Mouse (Mus musculus) limb, embryonic 10.5 days (tissue): Measurements from ENCODE around the gene Guca1b. TPM values are rescaled to one million over a fixed set of nuclear protein-coding genes. Genes with fewer than 3 reads are reported as not detected.

ENCODE experiments used
- DNase-seq: peaks from one replicate; pipeline ENCODE4 v3.0.0-alpha.2; 2017; ENCODE audit warnings: low spot score
- H3K27ac ChIP-seq: fragments of 300-500 bp; sonication (generic); 2 replicates; pipeline ENCODE4 v1.5.1; 2016; ENCODE audit warnings: mild to moderate bottlenecking
- H3K27me3 ChIP-seq: fragments of 300-500 bp; sonication (generic); 2 replicates; pipeline ENCODE4 v1.6.1; 2016; ENCODE audit warnings: low read depth, mild to moderate bottlenecking; ENCODE audit not compliant: poor library complexity, severe bottlenecking
- H3K36me3 ChIP-seq: fragments of 300-500 bp; sonication (generic); 2 replicates; pipeline ENCODE4 v1.6.1; 2016; ENCODE audit warnings: mild to moderate bottlenecking, moderate library complexity
- H3K4me1 ChIP-seq: fragments of 300-500 bp; sonication (generic); 2 replicates; pipeline ENCODE4 v1.6.1; 2016
- H3K4me3 ChIP-seq: fragments of 300-500 bp; sonication (generic); 2 replicates; pipeline ENCODE4 v1.5.1; 2016; ENCODE audit warnings: mild to moderate bottlenecking, moderate library complexity
- H3K9me3 ChIP-seq: fragments of 300-500 bp; sonication (generic); replicated peaks from 2 replicates; pipeline ENCODE4 v1.6.1; 2016; ENCODE audit warnings: mild to moderate bottlenecking
- WGBS: fragments of 180-500 bp; shearing (Covaris S2); methylation state at CpG from one replicate; pipeline ENCODE4 v1.1.7; 2016; 5-methylcytosine and 5-hydroxymethylcytosine counted together
- polyA plus RNA-seq: library from polyadenylated mRNA; unstranded; fragments of >200 nt; fragmentation: Nextera tagmentation; extraction: Ambion mirVana; gene quantifications from 2 replicates; pipeline ENCODE4 v1.2.1, GENCODE M21; 2016

The Guca1b gene
- polyA plus RNA-seq = 0.58 and 0.61 TPM in 2 replicates

DNA sequence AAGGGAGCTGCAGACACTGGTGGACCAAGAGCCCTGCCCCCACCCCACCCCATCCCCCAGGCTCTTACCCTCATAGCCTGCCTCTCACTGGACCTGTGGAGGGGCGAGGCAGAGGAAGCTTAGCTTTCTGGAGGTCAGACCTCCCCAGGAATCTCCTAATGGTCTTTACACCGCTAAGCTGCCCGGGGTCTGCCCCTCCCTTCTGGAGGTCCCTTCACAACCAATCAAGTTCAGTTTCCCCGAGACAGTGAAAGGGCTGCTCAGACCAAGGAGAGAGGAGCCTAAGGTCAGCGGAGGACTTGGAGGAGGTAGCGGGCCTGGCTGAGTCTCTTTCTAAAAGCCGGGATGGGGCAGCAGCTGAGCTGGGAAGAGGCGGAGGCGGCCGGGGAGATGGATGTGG, at the start of gene Guca1b:
Gene Guca1b (plus strand): TSS at position 249 of the 400 bp plus-strand sequence.
- WGBS = 36% methylated on average over 10 of the region's 10 CpGs
- no peak within 1 kb of the TSS for H3K27ac ChIP-seq
- H3K36me3 ChIP-seq = peaks cover 27% of the 10 kb centered on the region
- no peak within 1 kb of the TSS for H3K4me3 ChIP-seq
- no peaks in the 10 kb centered on the region for H3K27me3 ChIP-seq
- H3K4me1 ChIP-seq = peaks cover 8% of the 10 kb centered on the region
- DNase-seq = no peak
- no peaks in the 10 kb centered on the region for H3K9me3 ChIP-seq

DNA sequence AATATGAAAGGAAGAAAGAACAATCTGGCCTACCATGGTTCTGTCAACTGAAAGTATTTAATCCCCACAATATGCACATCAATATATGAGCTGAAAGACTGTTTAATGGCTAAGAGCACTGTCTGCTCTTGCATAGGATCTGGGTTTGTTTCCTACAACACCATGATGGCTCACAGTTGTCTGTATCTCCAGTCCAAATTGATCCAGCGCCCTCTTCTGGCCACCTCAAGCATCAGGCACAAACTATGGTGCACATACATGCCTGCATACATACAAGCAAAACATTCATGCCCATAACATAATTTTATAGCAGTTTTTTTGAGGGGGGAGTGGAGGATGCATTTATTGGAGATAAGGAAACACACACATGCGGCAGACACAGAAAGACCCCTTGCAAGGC, 42.1 kb upstream of the Guca1b start:
- WGBS = 87% methylated on average over 2 of the region's 2 CpGs
- H3K27me3 ChIP-seq = no peaks in the 10 kb centered on the region
- peaks cover 91% of the 10 kb centered on the region for H3K36me3 ChIP-seq
- 0 out of 2 replicates have a peak, but pooled peaks cover under 1% of the 10 kb centered on the region for H3K9me3 ChIP-seq
- no peak for DNase-seq
- H3K27ac ChIP-seq = no peak overlapping the region
- no peak overlapping the region for H3K4me3 ChIP-seq
- no peaks in the 10 kb centered on the region; the same call in 1 of the 2 replicates for H3K4me1 ChIP-seq

DNA sequence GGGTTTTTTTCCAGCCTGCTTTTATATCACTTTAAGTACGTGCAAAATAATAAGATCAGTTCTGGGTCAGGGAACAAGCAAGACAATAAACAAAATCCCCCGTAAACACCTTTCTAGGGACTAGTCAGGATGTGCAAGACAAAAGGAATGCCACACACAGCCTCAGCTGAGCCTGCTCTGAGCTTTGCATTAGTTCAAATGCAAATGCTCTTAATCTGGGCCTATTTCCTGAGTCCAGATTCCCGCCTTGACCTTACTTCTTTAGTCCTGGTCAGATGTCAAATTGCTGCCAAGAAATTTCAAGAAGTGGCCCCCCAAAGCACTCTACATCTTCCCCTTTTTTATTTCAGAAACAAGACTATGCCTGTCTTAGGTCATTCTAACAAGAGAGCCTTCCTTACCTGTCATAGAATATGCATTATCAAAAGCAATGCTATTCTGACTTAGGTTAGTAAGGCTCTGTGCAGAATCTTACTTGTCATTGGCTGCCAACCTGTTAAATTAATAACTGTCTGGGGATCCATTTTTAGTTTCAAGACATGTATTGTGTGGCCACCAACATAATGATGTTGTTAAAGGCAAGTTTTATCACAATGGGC, 35.4 kb upstream of the Guca1b start:
- H3K27ac ChIP-seq = no peak overlapping the region
- no peak overlapping the region for H3K4me3 ChIP-seq
- no peaks in the 10 kb centered on the region for H3K4me1 ChIP-seq
- peaks cover 18% of the 10 kb centered on the region; the same call in 1 of the 2 replicates for H3K9me3 ChIP-seq
- WGBS = 91% methylated on average over 3 of the region's 3 CpGs
- H3K36me3 ChIP-seq = peaks cover 97% of the 10 kb centered on the region
- no peak for DNase-seq
- H3K27me3 ChIP-seq = no peaks in the 10 kb centered on the region

DNA sequence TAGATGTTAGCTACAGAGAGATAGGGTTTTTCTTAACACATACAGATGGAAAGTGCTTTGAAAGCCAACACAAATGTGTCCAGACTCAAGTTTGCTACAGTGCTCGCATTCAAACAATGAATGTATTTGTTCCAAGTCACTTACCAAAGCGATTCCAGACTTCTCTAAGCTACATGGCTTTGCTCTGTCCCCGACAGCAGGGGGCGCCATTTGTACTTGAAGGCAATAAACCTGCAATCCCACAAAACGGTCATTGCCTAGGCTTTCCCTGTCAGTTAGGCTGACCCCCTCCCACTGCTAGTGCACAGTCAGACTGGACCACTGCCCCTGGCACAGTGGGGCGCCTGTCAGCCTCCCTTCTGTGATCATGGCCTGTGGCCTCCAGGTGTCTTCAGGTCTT, 25.2 kb upstream of the Guca1b start:
- Histone ChIP-seq H3K27ac (no peak overlapping the region), H3K4me1 (no peaks in the 10 kb centered on the region), H3K9me3 (no peaks in the 10 kb centered on the region), H3K4me3 (no peak overlapping the region), H3K36me3 (peaks cover 57% of the 10 kb centered on the region), H3K27me3 (no peaks in the 10 kb centered on the region)
- WGBS = 55% methylated on average over 6 of the region's 6 CpGs
- DNase-seq = peak; percentile 60

GRCm38 (mm10) chr17:47361343-47361742, 23.9 kb upstream of the Guca1b start:
- WGBS = 86% methylated on average over 11 of the region's 11 CpGs
- no peak for DNase-seq
- no peaks in the 10 kb centered on the region for H3K9me3 ChIP-seq
- peaks cover 43% of the 10 kb centered on the region for H3K36me3 ChIP-seq
- no peak overlapping the region for H3K4me3 ChIP-seq
- H3K27me3 ChIP-seq = 0 out of 2 replicates have a peak, but pooled peaks cover 3% of the 10 kb centered on the region
- no peaks in the 10 kb centered on the region for H3K4me1 ChIP-seq
- no peak overlapping the region for H3K27ac ChIP-seq

DNA sequence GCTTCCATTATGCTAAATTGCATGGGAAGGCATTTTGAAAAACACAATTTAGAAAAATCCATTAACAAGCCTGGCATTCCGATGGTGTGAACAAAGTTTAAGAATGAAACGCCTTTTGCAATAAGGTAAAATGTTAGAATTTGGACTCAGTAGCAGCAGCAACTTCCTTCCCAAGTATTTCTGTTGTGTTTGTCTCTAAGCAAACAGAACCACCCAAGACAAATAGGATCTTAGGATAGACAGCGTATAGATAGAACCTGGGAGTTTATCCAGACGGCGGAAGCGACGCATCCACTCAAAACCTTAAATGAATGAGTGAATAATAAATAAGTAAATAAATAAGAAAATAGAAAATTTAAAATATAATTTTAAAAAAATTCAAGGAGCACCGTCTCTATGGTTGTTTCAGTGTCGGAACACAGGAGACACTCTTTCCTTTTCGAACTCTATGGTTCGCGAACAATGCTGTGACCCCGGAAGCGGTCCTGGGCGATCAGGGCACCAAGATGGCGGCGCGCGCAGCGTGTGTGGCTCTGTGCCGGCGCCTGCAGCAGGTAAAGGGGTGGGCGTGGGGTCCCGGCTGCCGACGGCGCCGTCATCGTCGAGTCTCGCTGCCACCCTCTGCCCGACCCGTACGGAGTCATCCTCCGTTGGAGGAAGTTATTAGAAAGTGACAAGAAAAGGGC, 16.6 kb upstream of the Guca1b start, which contains the start of gene Mrps10:
Gene Mrps10 (plus strand): TSS at position 487 of the 686 bp plus-strand sequence.
- 4% methylated on average over 35 of the region's 35 CpGs for WGBS
- peaks cover 18% of the 10 kb centered on the region for H3K36me3 ChIP-seq
- peaks cover 13% of the 10 kb centered on the region; the same call in 1 of the 2 replicates for H3K27me3 ChIP-seq
- peak; percentile 92 for DNase-seq
- no peaks in the 10 kb centered on the region for H3K9me3 ChIP-seq
- peak within 1 kb of the TSS; percentile 87 for H3K27ac ChIP-seq
- H3K4me1 ChIP-seq = peaks cover 8% of the 10 kb centered on the region
- H3K4me3 ChIP-seq = peak within 1 kb of the TSS; percentile 86

GRCm38 (mm10) chr17:47369087-47369443, 16.1 kb upstream of the Guca1b start:
- Histone ChIP-seq H3K4me1 (peaks cover 8% of the 10 kb centered on the region), H3K4me3 (peak overlapping the region; percentile 86), H3K27me3 (peaks cover 13% of the 10 kb centered on the region; the same call in 1 of the 2 replicates), H3K9me3 (no peaks in the 10 kb centered on the region), H3K27ac (peak overlapping the region; percentile 87), H3K36me3 (peaks cover 23% of the 10 kb centered on the region)
- DNase-seq = no peak
- whole genome bisulfite sequencing = 3% methylated on average over 20 of the region's 20 CpGs

DNA sequence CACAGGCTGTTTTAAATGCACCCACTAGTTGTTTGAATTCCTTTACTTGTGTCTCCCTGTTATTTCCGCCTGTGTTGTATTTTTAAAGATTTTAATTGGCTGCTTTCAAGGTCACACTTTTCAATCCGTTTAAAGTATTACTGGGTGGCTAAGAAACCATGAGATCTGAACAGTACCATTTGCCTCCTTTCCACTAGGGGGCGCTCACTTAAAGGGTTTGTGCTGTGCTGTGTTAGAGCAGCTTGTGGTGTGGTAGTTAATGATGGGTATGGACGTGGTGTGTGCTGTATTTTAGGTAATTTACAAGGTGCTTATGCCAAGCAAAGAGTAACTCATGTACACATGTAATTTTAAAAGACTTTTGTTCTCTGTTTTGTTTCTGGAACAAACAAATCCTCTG, 13.7 kb upstream of the Guca1b start:
- WGBS = 26% methylated on average over 4 of the region's 4 CpGs
- Histone ChIP-seq H3K27ac (no peak overlapping the region), H3K27me3 (peaks cover 10% of the 10 kb centered on the region; the same call in 1 of the 2 replicates), H3K4me3 (no peak overlapping the region), H3K9me3 (no peaks in the 10 kb centered on the region), H3K36me3 (peaks cover 47% of the 10 kb centered on the region), H3K4me1 (peaks cover 8% of the 10 kb centered on the region)
- DNase-seq = peak; percentile 70

GRCm38 (mm10) chr17:47373991-47374390, 11.2 kb upstream of the Guca1b start:
- 58% methylated on average over 6 of the region's 6 CpGs for WGBS
- DNase-seq = no peak
- H3K27me3 ChIP-seq = no peaks in the 10 kb centered on the region

DNA sequence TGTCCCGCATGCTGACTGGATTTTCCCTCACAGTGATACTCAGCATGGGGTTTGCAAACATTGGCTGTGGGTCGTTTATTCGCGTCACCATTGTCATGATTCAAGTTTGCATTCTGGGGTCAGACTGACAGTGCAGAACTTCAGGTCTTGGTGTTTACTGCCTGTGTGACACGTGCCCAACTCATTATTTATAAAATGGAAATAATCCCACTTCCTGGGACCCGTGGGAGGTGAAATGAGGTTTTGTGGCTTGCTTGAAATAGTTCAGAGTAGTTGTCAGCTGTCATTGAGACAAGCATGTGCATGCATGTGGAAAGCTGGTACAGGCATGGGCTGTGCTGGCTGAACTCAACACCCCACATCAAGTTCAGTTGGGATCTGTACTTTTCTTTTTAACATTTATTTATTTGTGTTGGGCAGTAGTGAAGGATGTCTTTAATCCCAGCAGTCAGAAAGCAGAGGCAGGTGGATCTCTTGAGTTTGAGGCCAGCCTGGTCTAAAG, 8.4 kb upstream of the Guca1b start:
- WGBS = 94% methylated on average over 6 of the region's 6 CpGs

More at GRCm38 (mm10) chr17:47373991-47374390, 11.2 kb upstream of the Guca1b start:
- Histone ChIP-seq H3K4me1 (peaks cover 8% of the 10 kb centered on the region), H3K4me3 (no peak overlapping the region), H3K36me3 (peaks cover 71% of the 10 kb centered on the region), H3K9me3 (no peaks in the 10 kb centered on the region), H3K27ac (no peak overlapping the region)

DNA sequence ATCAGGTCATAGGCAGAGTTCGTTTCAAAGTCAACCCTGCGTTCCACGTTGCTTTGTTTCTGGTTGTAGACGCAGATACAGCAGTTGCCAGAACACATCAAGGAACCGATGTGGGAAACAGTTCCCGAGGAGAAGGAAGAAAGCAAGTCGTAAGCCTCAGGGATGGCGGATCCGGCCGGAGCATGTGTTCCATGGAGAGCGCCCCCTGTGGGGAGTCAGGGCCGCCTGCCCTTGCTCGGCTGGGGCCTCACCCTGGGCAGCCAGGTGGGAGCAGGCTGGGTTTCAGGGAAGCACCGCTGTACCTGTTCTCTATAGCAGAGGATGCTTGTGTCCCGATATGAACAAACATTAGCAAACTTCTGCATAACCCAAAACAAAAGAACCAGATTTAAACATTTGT, 7.1 kb upstream of the Guca1b start:
- Histone ChIP-seq H3K4me1 (no peaks in the 10 kb centered on the region), H3K36me3 (peaks cover 91% of the 10 kb centered on the region), H3K27me3 (no peaks in the 10 kb centered on the region), H3K4me3 (no peak overlapping the region), H3K9me3 (no peaks in the 10 kb centered on the region), H3K27ac (no peak overlapping the region)
- 82% methylated on average over 15 of the region's 15 CpGs for whole genome bisulfite sequencing
- DNase-seq = no peak

More for the DNA sequence above, 8.4 kb upstream of the Guca1b start:
- H3K27me3 ChIP-seq = no peaks in the 10 kb centered on the region
- no peaks in the 10 kb centered on the region for H3K9me3 ChIP-seq
- no peak for DNase-seq
- H3K4me1 ChIP-seq = no peaks in the 10 kb centered on the region
- H3K4me3 ChIP-seq = no peak overlapping the region
- peaks cover 98% of the 10 kb centered on the region for H3K36me3 ChIP-seq
- no peak overlapping the region for H3K27ac ChIP-seq

DNA sequence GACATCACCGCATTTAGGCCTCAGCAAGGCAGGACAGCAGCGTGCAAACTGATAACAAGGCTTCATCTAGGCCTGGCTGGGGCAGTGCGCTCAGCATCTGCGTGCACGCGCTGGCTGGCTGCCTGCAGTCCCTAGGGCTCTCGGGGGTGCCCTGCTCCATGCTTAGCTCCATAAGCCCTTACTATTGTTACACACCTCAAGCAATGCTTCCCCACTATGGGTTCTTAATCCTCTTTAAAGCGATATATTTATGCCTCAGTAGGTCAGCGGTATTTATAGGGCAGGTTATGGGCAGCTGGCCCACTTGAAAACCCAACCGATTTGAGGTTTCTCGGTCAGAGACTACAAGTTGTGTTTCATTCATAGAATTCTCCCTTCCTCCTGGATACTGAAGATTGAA, 3.3 kb upstream of the Guca1b start:
- Histone ChIP-seq H3K4me3 (no peak overlapping the region), H3K27ac (no peak overlapping the region), H3K4me1 (peaks cover 8% of the 10 kb centered on the region), H3K36me3 (peaks cover 59% of the 10 kb centered on the region), H3K27me3 (no peaks in the 10 kb centered on the region), H3K9me3 (no peaks in the 10 kb centered on the region)
- DNase-seq = no peak
- WGBS = 81% methylated on average over 11 of the region's 11 CpGs

GRCm38 (mm10) chr17:47383266-47383665, 1.9 kb upstream of the Guca1b start:
- peaks cover 45% of the 10 kb centered on the region for H3K36me3 ChIP-seq
- whole genome bisulfite sequencing = 91% methylated on average over 4 of the region's 4 CpGs

More at GRCm38 (mm10) chr17:47383266-47383665, 1.9 kb upstream of the Guca1b start:
- H3K4me1 ChIP-seq = peaks cover 8% of the 10 kb centered on the region
- H3K27me3 ChIP-seq = no peaks in the 10 kb centered on the region
- DNase-seq = no peak
- no peaks in the 10 kb centered on the region for H3K9me3 ChIP-seq
- H3K27ac ChIP-seq = no peak overlapping the region
- H3K4me3 ChIP-seq = no peak overlapping the region
